Mouse (Mus musculus): ENCODE measurements around the gene Mllt3.

GRCm38 (mm10) chr4:87991710-87992109, 41.5 kb downstream of the Mllt3 start:
- TF ChIP-seq CTCF (IDR thresholded peaks at IDR 0.05; ENCODE audit: low read depth, low read length): no peak
- no peak for TF ChIP-seq POLR2A (IDR thresholded peaks at IDR 0.05; ENCODE audit: extremely low read depth, insufficient read depth, low read length)

All from liver, adult 2 months (tissue).